Mouse (Mus musculus): ENCODE measurements around the gene Rnf224. TPM values are rescaled to one million over a fixed set of nuclear protein-coding genes. Genes with fewer than 3 reads are reported as not detected.

Rnf224 gene
- total RNA-seq, 2 experiments from 2014 or later = not detected

DNA sequence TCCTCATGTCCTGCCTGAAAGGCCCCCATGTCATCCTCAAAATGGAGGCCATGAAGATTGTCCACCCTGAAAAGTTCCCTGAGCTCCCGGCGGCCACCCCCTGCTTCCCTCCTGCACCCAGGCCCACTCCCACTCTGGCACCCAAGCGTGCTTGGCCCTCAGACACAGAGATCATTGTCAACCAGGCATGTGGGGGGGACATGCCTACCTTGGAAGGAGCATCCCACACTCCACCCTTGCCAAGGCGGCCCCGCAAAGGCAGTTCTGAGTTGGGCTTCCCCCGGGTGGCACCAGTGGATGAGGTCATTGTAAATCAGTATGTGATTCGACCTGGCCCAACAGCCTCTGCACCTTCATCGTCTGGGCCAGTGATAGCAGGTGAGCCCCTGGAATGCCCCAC is 6.8 kb upstream of the Rnf224 start:
- Histone ChIP-seq H3K27ac (peak overlapping the region; percentile 93; the same call in 1 of the 2 replicates), H3K4me3 (peak overlapping the region; percentile 70)
- DNase-seq (ENCODE audit: low spot score in 2 of 2) = no peak
- TF ChIP-seq CTCF (conservative IDR thresholded peaks at IDR 0.05) = no peak

DNA sequence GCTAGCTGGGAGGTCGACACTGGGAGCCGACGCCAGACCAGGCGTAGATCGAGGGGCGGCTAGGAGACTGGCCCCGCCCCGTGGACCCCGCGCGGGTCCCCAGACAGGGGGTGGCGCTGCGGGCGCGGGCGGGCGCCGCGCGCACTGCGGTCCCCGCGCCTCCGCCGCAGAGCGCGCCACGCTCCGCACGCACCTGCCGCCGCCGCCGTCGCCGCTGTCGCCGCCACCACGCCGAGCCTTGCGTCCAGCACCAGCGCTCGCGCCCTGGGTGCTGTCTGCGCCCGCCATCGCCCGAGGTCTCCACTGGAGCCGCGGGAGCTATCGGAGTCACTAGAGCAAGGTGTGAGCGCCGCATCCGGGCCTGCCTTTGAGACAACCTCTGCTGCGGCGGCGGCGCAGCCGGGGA is 5.5 kb upstream of the Rnf224 start, which contains the start of the genes Rnf208 and Cysrt1:
TSS of gene Rnf208 (plus strand) at position 155 of the 406 bp plus-strand sequence.
TSS of gene Cysrt1 (minus strand) at position 352 of the 406 bp plus-strand sequence.
- Histone ChIP-seq H3K27ac (peak within 1 kb of the TSS; percentile 93), H3K4me3 (peak within 1 kb of the TSS; percentile 70)
- DNase-seq (ENCODE audit: low spot score in 2 of 2) = no peak
- no peak for TF ChIP-seq CTCF (conservative IDR thresholded peaks at IDR 0.05)

DNA sequence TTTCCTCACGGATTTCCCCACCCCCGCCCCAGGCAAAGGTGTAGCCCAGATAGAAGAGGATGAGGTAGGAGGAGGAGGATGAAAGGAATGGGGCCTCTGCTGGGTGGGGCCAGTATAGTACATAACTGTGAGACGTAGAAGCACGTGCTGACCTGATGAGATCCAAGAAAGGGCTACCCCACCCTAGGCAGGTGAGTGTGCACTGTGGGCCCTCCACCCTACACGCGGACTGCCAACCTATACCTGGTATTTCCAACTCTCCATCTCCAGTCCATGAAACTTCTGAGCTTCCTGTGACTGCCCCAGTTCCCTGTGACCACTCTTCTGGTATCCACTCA is 4.8 kb upstream of the Rnf224 start:
- Histone ChIP-seq H3K4me3 (peak overlapping the region; percentile 70), H3K27ac (no peak overlapping the region)
- no peak for DNase-seq (ENCODE audit: low spot score in 2 of 2)
- TF ChIP-seq CTCF (conservative IDR thresholded peaks at IDR 0.05) = no peak

DNA sequence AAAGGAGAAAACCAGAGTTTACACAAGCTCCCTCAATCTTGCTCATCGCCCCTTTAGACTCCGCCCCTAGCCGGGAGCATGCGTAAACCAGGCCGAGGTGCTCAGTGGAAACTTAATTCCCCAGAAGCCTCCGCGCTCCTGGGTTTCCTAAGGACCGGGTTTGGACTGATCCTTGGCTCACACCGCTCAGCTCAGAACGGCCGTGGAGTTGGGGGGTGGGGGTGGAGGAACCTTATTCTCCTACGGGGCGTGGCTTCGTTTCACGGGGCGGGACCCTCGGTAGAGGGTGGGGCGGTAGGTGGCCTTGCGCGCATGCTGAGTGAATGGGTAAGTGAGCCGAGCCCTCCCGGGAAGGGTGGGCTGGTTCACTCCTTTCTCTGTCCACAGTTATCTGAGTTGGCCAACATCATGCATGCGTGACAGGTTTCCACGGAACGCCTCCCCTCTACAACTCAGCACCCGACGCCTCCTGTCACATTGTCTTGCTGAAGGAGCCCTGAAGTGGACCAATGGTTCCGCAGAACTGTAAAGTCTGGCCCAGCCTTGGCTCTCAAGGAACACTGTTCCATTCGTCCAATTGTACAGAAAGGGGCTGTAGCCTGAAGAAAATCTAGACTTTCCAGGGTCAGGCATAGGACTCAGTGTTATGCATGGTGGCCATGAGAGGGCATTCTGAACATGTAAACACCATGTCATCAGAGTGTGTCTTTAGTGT is 4.3 kb upstream of the Rnf224 start:
- H3K27ac ChIP-seq = peak overlapping the region; percentile 50
- peak; percentile 71 to 78 for DNase-seq (ENCODE audit: low spot score in 2 of 2)
- TF ChIP-seq CTCF (conservative IDR thresholded peaks at IDR 0.05) = no peak
- H3K4me3 ChIP-seq = peak overlapping the region; percentile 70

DNA sequence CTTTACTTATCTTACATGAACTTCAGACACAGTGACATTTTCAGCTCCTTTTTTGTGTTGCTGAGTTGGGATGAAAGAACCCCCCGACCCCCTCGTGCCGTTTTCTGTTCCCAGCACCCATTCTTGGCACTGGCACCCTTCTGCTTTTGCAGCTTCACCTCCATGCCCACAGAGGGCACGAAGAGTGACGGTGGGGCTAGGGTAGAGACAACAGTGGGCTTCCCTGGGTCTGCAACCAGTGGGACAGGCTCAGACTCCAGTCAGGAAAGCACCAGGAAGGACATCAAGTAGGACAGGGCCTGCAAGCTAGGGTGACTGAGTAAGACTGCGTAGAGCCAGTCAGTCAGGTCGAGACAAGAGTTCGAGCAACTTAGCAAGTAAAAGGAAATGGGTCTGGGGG is 3.7 kb upstream of the Rnf224 start:
- peak overlapping the region; percentile 70 for H3K4me3 ChIP-seq
- no peak for DNase-seq (ENCODE audit: low spot score in 2 of 2)
- TF ChIP-seq CTCF (conservative IDR thresholded peaks at IDR 0.05) = no peak
- H3K27ac ChIP-seq = peak overlapping the region; percentile 50

DNA sequence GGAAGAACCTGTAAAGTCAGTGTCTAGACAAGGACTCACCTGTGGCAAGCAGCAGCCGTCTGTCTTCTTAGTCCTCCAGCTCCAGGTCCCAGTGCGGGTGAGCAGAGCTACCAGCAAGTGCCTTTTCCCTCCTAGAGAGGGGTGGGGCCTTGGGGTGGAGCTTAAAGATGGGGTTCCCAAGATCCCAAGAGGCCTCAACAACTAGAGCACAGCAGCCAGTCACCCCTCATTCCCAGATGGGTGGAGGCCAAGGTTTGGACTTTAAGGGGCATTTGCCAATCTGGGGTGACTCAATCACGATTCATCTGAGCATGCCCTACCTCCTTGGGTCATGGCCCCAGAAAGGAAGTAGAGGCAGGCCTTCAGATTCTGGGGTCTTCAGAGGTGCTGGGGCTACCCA is 3.2 kb upstream of the Rnf224 start:
- DNase-seq (ENCODE audit: low spot score in 2 of 2) = no peak
- no peak overlapping the region for H3K4me3 ChIP-seq
- no peak for TF ChIP-seq CTCF (conservative IDR thresholded peaks at IDR 0.05)
- no peak overlapping the region for H3K27ac ChIP-seq

DNA sequence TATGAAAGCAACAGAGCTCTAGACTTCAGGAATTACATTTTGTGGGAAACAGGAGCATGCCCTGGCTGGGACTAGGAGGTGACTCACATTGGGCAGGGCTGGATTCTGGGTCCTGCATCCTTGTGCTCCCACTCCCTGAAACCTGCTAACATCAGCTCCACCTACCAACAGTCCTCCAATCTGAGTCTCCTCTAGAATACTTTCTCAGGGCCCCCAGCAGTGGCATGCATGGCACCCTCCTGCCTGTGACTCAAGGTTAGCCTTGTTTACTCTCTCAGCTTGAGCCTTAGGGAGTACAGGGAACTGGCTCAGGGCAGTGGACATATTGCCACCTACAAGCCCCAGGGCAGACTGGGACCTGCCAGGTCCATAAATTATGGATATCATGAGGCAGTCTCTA is 1.5 kb upstream of the Rnf224 start:
- no peak overlapping the region for H3K4me3 ChIP-seq
- H3K27ac ChIP-seq = no peak overlapping the region
- no peak for DNase-seq (ENCODE audit: low spot score in 2 of 2)
- TF ChIP-seq CTCF (conservative IDR thresholded peaks at IDR 0.05) = no peak

DNA sequence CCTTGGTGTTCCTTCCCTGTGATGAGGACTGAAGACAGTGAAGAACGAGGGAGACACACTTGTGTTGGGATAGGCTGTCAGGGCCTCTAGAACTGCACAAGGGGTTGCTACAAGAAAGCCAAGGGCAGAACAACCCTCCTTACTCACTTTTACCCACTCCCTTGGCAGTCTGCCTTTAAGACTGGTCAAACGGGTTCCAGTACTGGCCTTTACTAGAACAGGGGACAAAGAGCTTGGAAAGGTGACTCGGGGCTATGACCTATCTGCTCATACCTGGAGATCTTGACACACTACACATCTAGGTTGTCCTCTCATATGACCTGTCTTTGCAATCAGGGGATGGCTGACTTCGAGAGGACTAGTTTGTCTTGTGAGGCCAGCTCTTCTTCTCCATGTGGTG is 935 bp upstream of the Rnf224 start:
- Histone ChIP-seq H3K27ac (no peak overlapping the region), H3K4me3 (no peak overlapping the region)
- DNase-seq (ENCODE audit: low spot score in 2 of 2) = no peak
- no peak for TF ChIP-seq CTCF (conservative IDR thresholded peaks at IDR 0.05)

DNA sequence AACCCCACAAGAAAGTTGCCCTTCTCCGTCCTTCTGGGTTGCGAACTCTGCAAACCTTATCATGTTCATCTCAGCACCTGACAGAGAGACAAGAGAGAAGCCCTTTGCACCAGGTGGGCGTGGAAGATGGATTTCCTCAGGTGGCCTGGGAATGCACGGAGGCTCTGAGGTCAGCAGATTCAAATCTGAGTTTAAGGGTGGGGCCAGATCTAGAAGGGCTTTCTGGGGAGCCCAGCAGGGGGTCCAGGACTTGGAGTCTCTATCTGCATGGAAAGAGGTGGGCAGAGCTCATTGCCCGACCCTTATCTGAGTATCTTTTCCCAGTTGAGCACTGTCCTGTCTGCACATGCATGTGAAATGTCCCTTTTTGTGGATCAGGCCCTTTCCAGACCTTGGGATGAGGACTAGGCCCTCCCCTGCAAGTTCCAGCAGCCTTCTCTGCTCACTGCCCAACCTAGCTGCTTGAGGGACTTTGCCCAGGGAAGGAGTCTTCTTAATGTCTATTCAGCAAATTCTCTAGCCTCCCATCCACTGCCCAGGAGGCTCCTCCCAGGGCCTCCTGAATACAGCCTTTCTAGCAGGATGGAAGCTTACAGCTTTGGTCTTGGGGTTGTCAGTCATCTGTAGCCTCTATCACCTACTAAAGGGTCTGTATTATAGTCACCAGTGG is 1.9 kb downstream of the Rnf224 start:
- TF ChIP-seq CTCF (conservative IDR thresholded peaks at IDR 0.05) = no peak
- Histone ChIP-seq H3K4me3 (no peak overlapping the region), H3K27ac (no peak overlapping the region)
- DNase-seq (ENCODE audit: low spot score in 2 of 2) = no peak

DNA sequence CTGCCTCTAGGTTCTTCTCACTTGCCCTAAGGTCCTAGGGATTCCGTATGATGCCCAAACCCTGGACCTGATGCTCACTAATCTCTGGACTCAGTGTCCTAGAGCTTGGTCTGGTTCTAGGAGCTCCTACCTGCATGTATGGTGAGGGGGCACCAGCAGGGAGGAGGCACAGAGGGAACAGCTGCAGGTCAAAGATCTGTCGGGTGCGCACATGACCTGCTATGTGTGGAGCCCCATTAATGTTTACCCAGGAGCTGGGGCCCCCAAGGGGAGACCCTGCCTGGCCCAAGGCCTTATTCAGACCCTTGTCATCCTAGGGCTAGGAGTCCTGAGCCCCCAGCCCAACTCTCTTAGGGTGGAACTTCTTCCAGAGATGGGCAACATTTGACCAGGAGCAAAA is 2.5 kb downstream of the Rnf224 start, which contains the start of gene Slc34a3:
TSS of gene Slc34a3 (minus strand) at position 315 of the 400 bp plus-strand sequence.
- no peak for DNase-seq (ENCODE audit: low spot score in 2 of 2)
- no peak within 1 kb of the TSS for H3K4me3 ChIP-seq
- no peak for TF ChIP-seq CTCF (conservative IDR thresholded peaks at IDR 0.05)
- no peak within 1 kb of the TSS for H3K27ac ChIP-seq

DNA sequence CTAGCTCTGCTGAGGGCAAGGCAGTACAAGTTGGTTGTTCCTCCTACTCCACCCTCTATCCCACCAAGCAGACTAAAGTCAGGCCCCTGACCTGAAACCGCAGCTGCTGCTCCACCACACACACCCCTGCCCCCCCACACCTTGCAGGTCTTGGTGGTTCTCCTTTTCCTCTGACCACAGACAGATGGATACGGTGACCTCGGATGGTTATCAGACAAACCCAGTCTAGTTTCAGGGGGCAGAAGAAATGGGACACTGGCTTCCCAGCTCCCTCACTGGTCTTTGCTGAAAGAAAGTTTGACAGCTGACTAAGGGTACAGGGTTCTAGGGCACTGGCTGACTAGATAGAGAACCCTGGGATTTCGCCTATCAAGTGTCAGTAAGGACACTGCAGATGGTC is 3.2 kb downstream of the Rnf224 start:
- H3K4me3 ChIP-seq = no peak overlapping the region
- no peak for TF ChIP-seq CTCF (conservative IDR thresholded peaks at IDR 0.05)
- no peak for DNase-seq (ENCODE audit: low spot score in 2 of 2)
- H3K27ac ChIP-seq = no peak overlapping the region

DNA sequence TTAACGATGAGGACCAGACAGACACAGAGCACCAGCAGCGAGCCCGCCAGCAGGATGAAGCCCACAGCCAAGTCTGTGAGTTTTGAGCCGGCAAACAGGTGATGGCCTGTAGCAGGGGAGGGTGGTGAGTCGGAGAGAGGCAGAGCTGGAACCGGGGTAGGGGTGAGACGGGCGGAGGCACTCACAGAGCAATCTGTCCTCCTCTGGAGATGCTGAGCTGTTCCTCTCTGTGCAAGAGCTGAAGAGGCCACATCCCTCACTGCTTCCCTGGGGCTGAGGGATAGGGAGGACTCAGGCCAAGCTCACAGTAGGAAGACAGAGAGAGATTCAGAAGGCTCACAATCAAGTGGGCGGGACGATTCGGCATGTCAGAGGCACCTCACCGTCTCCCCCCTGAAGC is 5.5 kb downstream of the Rnf224 start:
- H3K27ac ChIP-seq = no peak overlapping the region
- H3K4me3 ChIP-seq = no peak overlapping the region
- no peak for TF ChIP-seq CTCF (conservative IDR thresholded peaks at IDR 0.05)
- no peak for DNase-seq (ENCODE audit: low spot score in 2 of 2)

DNA sequence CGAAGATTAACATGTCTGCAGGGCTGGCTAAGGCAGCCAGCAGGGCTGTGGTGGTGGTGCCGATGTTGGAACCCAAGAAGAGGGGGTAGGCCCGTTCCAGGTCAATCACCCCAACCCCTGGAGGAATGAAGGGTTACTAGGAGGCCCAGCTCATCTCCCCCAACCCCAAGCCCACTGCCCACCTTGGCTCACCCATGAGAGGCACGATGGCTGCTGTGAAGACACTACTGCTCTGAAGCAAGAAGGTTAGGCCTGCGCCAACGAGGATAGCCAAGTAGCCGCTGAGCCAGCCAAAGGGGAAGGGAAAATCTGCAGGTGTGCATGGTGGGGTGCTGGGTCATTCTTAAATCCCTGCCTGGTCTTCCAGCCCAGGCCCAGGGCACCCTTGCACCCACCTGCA is 6.0 kb downstream of the Rnf224 start:
- Histone ChIP-seq H3K4me3 (no peak overlapping the region), H3K27ac (no peak overlapping the region)
- no peak for TF ChIP-seq CTCF (conservative IDR thresholded peaks at IDR 0.05)
- DNase-seq (ENCODE audit: low spot score in 2 of 2) = no peak

DNA sequence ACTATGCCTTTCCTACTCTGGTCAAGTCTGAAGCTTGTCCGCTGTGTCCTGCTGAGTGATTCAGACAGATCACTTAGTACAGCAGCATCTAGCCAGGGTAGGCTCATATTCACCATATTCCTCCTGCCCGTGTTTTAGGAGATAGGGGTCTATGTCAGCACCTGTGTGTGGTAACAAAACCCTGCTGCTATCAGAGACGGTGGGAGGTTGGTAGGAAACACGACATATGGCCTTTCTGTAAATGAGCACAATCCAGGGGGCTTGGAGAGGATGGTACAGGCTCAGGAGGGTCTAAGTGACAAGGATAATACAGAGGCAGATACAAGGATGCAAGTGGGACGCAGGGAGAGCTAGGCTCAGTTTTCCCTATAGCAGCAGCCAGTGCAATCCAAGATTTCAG is 7.0 kb downstream of the Rnf224 start:
- no peak for DNase-seq (ENCODE audit: low spot score in 2 of 2)
- Histone ChIP-seq H3K27ac (peak overlapping the region; percentile 98; the same call in 1 of the 2 replicates), H3K4me3 (no peak overlapping the region)
- no peak for TF ChIP-seq CTCF (conservative IDR thresholded peaks at IDR 0.05)

All from layer of hippocampus, adult 2 months (tissue).